Mouse (Mus musculus) lung, postnatal 14 days (tissue): ENCODE results near the gene Socs7.

Experiments
- DNase-seq: peaks from one replicate; pipeline ENCODE4 v3.0.0; 2021

Gene Socs7

DNA sequence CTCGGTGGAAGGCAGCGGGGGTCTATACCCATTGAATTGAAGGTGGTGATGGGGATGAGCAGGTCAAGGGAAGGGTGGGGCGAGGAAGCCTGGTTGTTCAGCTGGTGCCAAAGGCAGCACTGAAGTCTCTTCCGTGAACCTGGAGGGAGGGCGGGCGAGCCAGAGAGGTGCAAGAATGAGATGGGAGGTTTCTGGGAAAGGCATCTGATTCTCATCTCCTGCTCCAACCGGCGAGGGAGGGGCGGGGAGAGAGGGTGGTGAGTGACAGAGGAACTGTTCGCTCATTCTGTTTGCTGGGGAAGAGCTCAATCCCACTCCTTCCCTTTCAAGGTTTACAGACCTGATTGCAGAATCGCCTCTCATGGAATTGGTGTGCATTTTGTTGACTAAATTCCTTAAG lies 31.3 kb downstream of the Socs7 start:
- DNase-seq: no peak

DNA sequence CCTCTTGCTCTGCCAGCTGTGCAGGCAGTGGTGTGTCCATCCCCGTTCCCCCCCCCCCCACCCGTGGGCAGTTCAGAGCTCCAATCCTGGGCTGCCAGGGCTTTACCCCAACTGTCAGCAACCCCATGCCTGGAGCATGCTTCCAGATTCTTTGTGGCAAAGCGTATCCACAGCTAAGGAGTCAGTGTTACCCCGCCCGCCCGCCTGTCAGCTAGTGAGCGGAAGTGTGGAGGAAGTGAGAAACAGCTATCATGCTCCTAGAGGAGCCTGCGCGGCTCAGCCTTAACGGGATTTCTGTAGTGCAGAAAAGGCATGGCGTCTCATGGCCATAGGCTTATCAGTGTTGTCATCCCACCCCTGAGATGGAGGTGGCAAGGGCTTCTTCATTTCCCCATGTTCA lies 31.8 kb downstream of the Socs7 start:
- DNase-seq: no peak

DNA sequence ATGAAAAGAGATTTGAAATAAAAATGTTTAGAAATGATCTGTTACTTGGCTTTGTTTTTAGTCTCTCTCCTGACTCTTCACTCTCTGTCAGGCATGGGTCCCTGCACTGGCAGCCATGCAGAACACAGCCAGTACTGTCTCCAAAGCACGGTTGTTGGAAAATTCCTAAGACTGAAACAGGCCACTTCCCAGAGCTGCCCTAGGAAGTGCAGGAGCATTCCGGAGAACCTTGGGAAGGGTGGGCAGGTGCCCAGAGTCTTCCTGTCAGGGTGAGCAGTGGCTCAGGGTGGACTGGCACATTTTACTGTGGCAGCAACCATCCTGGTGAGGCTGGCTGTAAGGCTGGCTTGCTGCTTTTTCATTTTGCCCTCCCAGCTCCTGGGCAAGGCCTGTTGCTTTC lies 36.2 kb downstream of the Socs7 start:
- no peak for DNase-seq

DNA sequence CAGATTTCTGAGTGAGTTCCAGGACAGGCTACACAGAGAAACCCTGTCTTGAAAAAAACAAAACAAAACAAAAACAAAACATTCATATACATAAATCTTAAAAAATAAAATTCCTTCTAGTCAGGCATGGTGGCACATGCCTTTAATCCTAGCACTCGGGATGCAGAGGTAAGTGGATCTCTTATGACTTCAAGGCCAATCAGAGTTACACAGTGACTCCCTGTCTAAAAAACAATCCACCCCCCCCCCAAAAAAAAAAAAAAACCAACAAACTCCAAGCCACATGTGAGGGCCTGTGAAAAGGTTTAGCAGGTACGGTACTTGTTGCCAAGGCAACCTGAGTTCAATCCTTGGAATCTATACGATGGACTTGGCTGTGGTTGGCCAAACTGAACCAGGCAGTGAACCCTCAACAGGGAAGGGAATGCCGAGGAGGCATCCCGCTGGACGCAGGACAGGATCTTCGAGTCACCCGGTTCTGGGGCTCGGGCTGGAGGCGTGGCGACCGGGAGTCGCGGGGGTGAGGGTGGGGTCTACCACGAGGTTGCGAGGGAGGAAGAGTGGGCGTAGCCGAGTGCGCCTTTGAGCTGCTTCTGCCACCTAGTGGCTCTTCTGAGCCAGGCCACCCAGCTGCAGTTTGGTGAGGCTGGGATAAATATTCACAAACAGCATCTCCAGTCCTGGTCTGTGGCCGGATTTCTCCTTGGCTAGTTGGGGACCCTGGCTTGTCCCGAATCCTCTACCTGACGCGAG lies 37.8 kb downstream of the Socs7 start:
- DNase-seq: peak; percentile 85

- no peak for DNase-seq
Measured at GRCm38 (mm10) chr11:97401082-97401481, 38.7 kb downstream of the Socs7 start.

DNA sequence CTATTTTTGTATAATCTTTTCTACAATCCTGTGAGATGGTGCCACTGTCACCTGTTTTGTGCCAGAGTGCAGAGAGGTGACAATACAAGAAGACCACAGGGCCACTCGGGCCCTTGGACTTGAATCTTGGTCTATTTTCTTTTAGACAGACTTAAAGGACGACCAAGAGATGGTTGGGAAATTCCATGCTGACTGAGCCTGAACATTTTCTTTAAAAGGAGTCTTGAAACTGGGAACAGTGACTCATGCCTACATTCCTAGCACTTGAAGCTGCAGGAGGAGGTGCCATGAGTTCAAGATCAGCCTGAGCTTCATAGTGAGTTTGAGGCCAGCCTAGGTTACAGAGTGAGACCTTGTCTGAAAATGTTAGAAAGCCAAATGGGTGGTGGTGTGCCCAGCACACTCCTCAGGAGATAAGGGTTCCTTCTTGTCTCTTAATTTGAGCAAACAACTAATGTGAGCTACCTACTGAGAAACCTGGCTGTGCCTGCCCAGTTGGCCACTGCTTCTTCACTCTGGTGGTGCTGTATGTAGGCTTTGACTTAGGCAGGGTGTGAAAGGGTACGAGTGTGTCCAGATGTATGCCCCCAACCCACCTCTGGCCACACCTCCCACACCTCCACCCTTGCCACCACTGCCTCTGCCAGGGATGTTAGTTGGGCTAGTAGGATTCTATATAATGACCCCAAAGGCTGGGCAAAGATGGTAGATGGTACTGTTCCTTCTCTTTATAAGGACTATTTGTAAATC lies 39.5 kb downstream of the Socs7 start:
- no peak for DNase-seq

DNA sequence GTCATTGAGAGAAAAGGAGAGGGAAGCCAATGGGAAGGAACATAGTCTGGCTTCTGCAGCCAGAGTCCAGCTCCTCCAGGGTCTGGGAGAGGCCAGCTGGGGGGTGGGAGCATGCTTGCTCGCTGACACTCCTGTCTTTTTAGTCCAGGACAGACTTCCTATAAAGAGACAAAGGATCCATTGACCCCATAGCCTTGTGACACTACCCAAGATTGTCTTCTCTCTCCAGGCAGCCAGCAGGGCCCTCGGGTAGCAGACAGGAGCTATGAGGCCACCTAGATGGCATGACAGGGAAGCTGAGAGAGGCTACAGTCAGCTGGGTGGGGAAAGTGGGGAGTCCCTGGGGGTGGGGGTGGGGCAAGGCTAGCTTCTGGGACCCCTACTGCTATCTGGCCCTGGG lies 40.4 kb downstream of the Socs7 start:
- no peak for DNase-seq

DNA sequence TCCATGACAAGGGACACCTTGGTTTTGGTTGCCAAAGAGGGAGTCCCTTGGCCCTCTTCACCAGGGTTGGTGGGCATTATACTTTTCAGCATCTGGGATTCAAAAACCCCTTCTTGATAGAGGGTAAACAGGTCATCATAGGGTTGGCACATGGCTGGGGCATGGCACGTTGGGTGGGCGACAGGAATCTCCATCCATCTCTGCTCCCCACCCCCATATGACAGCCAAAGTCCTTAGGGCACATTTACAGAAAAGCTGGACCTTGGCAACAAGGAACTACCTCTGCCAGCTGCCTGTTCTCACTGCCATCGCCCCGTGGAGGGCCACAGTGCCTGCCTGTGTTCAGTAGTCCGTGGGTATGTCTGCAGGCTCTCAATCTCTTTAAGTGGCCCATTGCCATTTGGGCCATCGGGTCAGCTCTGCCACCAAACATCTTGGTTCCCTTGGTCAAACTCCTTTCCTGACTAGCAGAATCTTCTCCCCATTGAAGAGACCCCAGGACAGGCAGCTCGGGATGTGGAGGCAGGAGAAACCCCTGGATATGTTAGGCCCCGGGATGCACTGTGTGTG lies 41.3 kb downstream of the Socs7 start:
- DNase-seq: no peak

DNA sequence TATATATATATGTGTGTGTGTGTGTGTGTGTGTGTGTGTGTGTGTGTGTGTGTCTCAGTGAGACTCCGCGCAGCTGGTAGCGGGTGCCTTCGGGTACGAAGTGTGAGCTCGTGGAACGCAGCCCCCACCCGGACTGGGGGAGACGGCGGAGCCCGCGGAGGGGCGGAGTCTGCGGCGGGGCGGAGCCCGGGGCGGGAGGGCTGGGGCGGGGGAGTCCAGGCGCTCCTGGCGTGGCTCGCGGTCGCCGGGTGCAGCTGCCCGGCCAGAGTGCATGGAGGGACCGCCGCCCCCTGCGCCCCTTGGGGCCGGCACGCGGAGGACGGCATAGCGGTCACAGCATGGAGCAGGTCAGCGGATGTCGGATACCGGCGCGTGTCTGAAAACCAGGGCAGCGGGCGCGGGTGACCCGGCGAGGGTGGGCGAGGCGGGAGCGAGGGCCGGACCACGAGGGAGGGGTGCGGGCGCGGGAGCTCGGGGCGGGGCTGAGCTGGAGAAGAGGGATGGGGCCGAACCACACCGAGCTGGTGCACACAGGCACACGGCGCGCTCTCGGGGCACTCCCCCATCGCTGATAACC lies 41.9 kb downstream of the Socs7 start:
- DNase-seq: peak; percentile 46

- no peak for DNase-seq
Measured at GRCm38 (mm10) chr11:97404761-97405190, 42.4 kb downstream of the Socs7 start.

- no peak for DNase-seq
Measured at GRCm38 (mm10) chr11:97406094-97406951, 44.0 kb downstream of the Socs7 start.

DNA sequence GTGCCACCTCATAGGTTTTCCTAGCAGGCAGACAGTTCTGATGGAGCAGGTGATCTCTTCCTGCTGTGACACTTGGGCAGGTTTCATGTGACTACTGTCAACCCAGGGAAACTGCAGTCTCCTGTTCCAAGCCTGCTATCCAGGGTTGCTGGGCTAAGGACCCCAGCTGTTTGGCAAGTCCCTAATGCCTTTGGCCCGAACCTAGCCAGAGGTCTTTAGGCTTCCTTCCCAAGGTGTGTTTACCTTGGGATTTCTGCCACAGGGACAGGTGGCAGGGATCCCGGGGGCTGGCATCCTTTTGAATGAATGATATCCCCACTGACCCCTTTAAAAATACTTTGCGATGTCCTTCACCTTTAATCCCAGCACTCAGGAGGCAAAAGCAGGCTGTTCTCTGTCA lies 45.1 kb downstream of the Socs7 start:
- no peak for DNase-seq

DNA sequence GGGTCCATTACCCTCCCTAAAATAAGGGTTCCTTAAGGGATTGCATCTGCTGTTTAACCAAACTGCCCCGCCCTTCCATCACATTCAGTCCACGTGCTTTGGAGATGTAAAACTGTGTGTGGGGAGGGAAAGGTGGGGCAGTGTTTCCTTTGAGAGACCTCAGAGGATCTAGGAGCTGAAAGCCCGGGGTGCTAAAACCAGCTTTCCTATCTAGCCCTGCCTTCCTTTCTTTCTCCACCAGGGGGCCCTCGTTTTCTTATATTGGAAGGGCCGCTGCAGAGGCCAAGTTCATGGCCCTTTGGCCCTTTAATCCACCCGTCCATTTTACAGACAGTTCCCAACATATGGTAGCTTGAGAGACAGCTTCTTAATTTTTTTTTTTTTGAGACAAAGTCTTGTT lies 45.8 kb downstream of the Socs7 start:
- peak; percentile 91 for DNase-seq

DNA sequence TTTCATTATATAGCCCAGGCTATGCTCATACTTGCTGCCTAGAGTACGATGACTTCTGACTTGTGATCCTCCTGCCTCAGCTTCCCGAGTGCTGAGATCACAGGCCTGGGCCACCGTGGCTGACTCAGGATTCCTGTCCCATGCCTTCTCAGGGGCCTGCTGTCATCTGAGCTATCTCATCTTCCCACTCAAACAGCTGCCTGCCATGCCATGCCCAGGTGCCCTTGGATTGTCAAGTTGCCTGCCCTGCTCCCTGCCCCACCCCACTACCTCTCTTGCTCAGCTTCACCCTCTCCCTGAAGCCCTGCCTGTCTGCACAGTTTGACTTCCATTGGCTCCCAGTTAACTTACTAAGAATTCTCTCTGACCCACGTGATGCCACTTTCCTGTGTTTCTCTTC lies 48.6 kb downstream of the Socs7 start:
- DNase-seq: no peak

DNA sequence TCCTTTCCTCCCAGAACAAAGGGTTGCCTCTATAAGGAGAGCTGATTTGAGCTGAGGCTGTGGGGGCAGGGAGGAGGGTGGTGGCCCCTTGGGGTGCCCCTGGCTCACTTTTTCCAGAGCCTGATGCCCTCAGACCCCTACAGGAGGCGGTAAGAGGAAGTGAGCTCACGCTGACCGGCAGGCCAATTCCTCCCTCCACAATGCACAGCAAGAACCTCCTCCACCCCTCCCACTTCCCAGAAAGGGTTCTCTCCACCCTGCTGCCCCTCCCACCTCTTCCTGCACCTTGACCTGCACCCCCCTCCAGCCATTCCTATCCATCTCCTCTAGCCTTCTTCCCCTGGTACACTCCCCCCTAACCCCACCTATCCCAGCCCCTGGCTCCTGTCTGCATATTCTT lies 49.8 kb downstream of the Socs7 start:
- DNase-seq: peak; percentile 41

- no peak for DNase-seq
Measured at GRCm38 (mm10) chr11:97412808-97413347, 50.5 kb downstream of the Socs7 start.

GRCm38 (mm10) chr11:97415330-97415711 lies 53.0 kb downstream of the Socs7 start, which contains the start of gene Arhgap23:
TSS of gene Arhgap23 (plus strand) at chr11:97415533.
- peak; percentile 82 for DNase-seq

GRCm38 (mm10) chr11:97415712-97416636 lies 53.6 kb downstream of the Socs7 start:
- peak; percentile 65 for DNase-seq

- DNase-seq: no peak
Measured at GRCm38 (mm10) chr11:97416637-97417035, 54.3 kb downstream of the Socs7 start.

GRCm38 (mm10) chr11:97418834-97419539 lies 56.6 kb downstream of the Socs7 start:
- DNase-seq: no peak

DNA sequence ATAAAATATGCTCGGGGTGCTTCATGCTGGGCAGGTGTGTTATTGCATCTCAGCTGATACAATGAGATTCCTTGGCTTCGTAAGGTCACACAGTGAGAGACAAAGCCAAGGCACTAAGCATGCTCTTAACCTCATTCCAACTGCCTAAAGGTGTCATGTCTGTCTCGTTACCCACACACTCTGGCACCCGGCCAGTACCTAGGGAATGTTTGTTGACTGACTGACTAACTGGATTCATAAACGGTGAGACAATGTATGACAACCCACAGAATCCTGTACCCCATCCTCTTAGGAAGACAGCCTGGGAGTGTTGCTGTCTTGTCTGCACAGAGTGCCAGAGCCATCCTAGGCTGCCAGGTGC lies 57.2 kb downstream of the Socs7 start:
- DNase-seq: no peak
